Mouse (Mus musculus) olfactory bulb, adult 2 months (tissue): ENCODE results near the gene Fam160a1. TPM values are rescaled to one million over a fixed set of nuclear protein-coding genes. Genes with fewer than 3 reads are reported as not detected.

Experiments used
- H3K27ac ChIP-seq: fragments of 200-500 bp; 2 replicates; pipeline ENCODE4 v1.5.1; 2012; ENCODE audit warnings: low read depth, low read length; ENCODE audit not compliant: insufficient read depth
- H3K4me1 ChIP-seq: fragments of 200-500 bp; 2 replicates; pipeline ENCODE4 v1.6.1; 2012; ENCODE audit warnings: low read length; ENCODE audit not compliant: control insufficient read depth, insufficient read depth
- H3K4me3 ChIP-seq: fragments of 200-500 bp; 2 replicates; pipeline ENCODE4 v1.5.1; 2012; ENCODE audit warnings: mild to moderate bottlenecking, low read depth, low read length, moderate library complexity; ENCODE audit not compliant: insufficient read depth
- CTCF ChIP-seq: fragments of 200-500 bp; IDR thresholded peaks from 2 replicates; pipeline ENCODE4 v1.5.1; 2012; ENCODE audit warnings: low read depth, mild to moderate bottlenecking, low read length, moderate library complexity; ENCODE audit not compliant: insufficient read depth
- POLR2A ChIP-seq: fragments of 200-500 bp; IDR thresholded peaks from 2 replicates; pipeline ENCODE4 v1.6.1; 2012; ENCODE audit warnings: mild to moderate bottlenecking, low read depth, low read length, moderate library complexity; ENCODE audit not compliant: insufficient read depth
- WGBS: fragments of 180-500 bp; shearing (Covaris S2); methylation state at CpG from one replicate; pipeline ENCODE4 v1.1.7; 2018; 5-methylcytosine and 5-hydroxymethylcytosine counted together
- polyA plus RNA-seq: library from polyadenylated mRNA; stranded (reverse); fragments of >200 nt; gene quantifications from 2 replicates; pipeline ENCODE4 v1.2.4, GENCODE M21; 2012; ENCODE audit warnings: low replicate concordance; ENCODE audit not compliant: missing spikeins, insufficient read depth, insufficient read length

The Fam160a1 gene
- polyA plus RNA-seq, 1 experiment, result not detected

DNA sequence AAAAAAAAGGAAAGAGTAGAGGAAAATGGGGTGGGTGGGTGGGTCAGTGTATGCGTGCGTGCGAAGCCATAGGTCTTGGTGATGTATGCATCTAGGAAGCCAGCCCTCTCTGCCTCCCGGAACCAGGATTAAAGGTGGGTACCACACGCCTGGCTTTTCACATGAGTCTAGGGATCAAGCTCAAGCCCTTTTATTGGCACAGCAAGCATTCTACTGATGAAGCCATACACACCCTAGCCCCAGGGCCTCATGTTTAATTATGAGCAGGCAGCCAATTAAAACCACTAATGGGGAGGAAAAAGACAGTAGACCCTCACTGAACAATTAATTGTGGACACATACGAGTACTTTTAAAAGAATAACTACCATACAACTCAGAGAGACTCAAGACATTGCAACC, 37.1 kb upstream of the Fam160a1 start:
- TF ChIP-seq CTCF, result no peak
- TF ChIP-seq POLR2A, result no peak
- Histone ChIP-seq H3K4me3 (no peak overlapping the region), H3K27ac (no peak overlapping the region), H3K4me1 (peaks cover 7% of the 10 kb centered on the region; the same call in 1 of the 2 replicates)
- WGBS, result 91% methylated on average over 6 of the region's 6 CpGs

GRCm38 (mm10) chr3:85853715-85854114, 36.6 kb upstream of the Fam160a1 start:
- H3K4me3 ChIP-seq, result no peak overlapping the region
- WGBS, result 94% methylated on average over 4 of the region's 4 CpGs
- no peak overlapping the region for H3K27ac ChIP-seq
- TF ChIP-seq CTCF, result no peak
- peaks cover 7% of the 10 kb centered on the region; the same call in 1 of the 2 replicates for H3K4me1 ChIP-seq

- Histone ChIP-seq H3K27ac (no peak overlapping the region), H3K4me3 (no peak overlapping the region), H3K4me1 (peaks cover 4% of the 10 kb centered on the region; the same call in 1 of the 2 replicates)
- WGBS, result 86% methylated on average over 1 of the region's 1 CpGs
- TF ChIP-seq POLR2A (no peak), CTCF (no peak)
These were observed 33.0 kb upstream of the Fam160a1 start for GRCm38 (mm10) chr3:85850079-85850478.

DNA sequence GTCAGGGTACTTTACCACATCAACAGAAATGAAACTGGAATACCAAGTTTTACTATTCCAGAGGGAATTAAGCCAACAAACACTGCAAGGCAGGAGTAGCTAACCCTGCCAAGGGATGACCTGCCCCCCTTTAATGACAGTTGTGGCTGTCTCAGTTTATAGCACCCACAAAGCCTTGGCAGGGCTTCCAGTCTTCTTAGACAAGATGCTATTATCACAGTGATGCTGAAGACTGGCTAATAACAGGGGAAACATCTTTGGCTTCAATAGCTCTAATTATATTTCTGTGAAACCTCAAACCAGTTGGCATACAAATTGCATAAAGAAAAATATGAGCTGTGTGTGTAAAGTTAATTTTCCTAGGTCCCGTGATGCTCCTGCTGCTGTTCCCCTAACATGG, 29.2 kb upstream of the Fam160a1 start:
- 0 out of 2 replicates have a peak, but pooled peaks cover 4% of the 10 kb centered on the region for H3K4me1 ChIP-seq
- H3K27ac ChIP-seq, result peak overlapping the region; percentile 81; the same call in 1 of the 2 replicates
- no peak for TF ChIP-seq CTCF
- TF ChIP-seq POLR2A, result no peak
- 40% methylated on average over 1 of the region's 1 CpGs for WGBS
- no peak overlapping the region for H3K4me3 ChIP-seq

DNA sequence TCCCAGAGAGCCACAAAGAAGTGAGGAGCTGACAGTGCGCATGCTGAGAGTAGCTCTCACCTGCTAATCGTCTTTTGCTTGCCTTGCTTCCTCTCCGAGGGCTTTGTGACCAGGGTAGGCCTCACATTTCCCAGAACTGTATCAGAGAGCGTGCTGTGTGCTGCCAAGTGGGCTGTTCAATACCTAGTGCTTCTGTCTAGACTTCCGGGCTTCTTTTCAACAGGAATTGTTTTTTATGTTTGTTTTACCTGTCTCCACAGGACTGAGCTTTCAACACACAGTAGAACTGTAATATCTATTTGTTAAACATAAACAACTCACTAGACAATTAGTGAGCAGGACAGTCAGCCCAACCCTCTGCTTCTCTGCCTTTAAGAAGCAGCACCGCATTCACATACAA, 28.2 kb upstream of the Fam160a1 start:
- H3K4me3 ChIP-seq, result no peak overlapping the region
- H3K4me1 ChIP-seq, result 0 out of 2 replicates have a peak, but pooled peaks cover 4% of the 10 kb centered on the region
- H3K27ac ChIP-seq, result peak overlapping the region; percentile 81; the same call in 1 of the 2 replicates
- TF ChIP-seq CTCF, result no peak
- TF ChIP-seq POLR2A, result no peak
- WGBS, result 87% methylated on average over 6 of the region's 6 CpGs

GRCm38 (mm10) chr3:85842881-85843218, 25.8 kb upstream of the Fam160a1 start:
- no peak for TF ChIP-seq CTCF
- TF ChIP-seq POLR2A, result no peak
- Histone ChIP-seq H3K27ac (no peak overlapping the region), H3K4me3 (no peak overlapping the region), H3K4me1 (0 out of 2 replicates have a peak, but pooled peaks cover 4% of the 10 kb centered on the region)

- no peak for TF ChIP-seq POLR2A
- TF ChIP-seq CTCF, result no peak
- no peak overlapping the region for H3K4me3 ChIP-seq
- 0 out of 2 replicates have a peak, but pooled peaks cover 4% of the 10 kb centered on the region for H3K4me1 ChIP-seq
- H3K27ac ChIP-seq, result no peak overlapping the region
- WGBS, result 26% methylated on average over 9 of the region's 9 CpGs
These were observed 25.2 kb upstream of the Fam160a1 start for GRCm38 (mm10) chr3:85842177-85842880.

GRCm38 (mm10) chr3:85841454-85842176, 24.5 kb upstream of the Fam160a1 start:
- H3K27ac ChIP-seq, result no peak overlapping the region
- 52% methylated on average over 2 of the region's 2 CpGs for WGBS
- TF ChIP-seq CTCF (no peak), POLR2A (no peak)
- H3K4me1 ChIP-seq, result 0 out of 2 replicates have a peak, but pooled peaks cover 4% of the 10 kb centered on the region
- no peak overlapping the region for H3K4me3 ChIP-seq

- 83% methylated on average over 1 of the region's 1 CpGs for WGBS
- H3K4me1 ChIP-seq, result no peaks in the 10 kb centered on the region
- no peak overlapping the region for H3K4me3 ChIP-seq
- H3K27ac ChIP-seq, result no peak overlapping the region
- TF ChIP-seq CTCF, result no peak
These were observed 16.5 kb upstream of the Fam160a1 start for GRCm38 (mm10) chr3:85833627-85834026.
